Mouse (Mus musculus) stomach, embryonic 14.5 days (tissue): Measurements from ENCODE around the gene a. TPM values are rescaled to one million over a fixed set of nuclear protein-coding genes. Genes with fewer than 3 reads are reported as not detected.

Experiments
- ATAC-seq: fragments of 200-750 bp; cut with Nextera tagmentation; 2 replicates; pipeline ENCODE4 v1.8.0; 2017; ENCODE audit warnings: low read depth, moderate TSS enrichment; ENCODE audit not compliant: insufficient number of reproducible peaks, insufficient read depth, low FRiP score
- H3K27ac ChIP-seq: fragments of 300-500 bp; sonication (generic); 2 replicates; pipeline ENCODE4 v1.5.1; 2014; ENCODE audit warnings: mild to moderate bottlenecking, low read length, moderate library complexity, mixed read lengths
- H3K27me3 ChIP-seq: fragments of 300-500 bp; sonication (generic); 2 replicates; pipeline ENCODE4 v1.6.1; 2014; ENCODE audit warnings: low read length, control low read depth, mixed read lengths; ENCODE audit not compliant: control insufficient read depth, insufficient read depth
- H3K36me3 ChIP-seq: fragments of 300-500 bp; sonication (generic); 2 replicates; pipeline ENCODE4 v1.6.1; 2014; ENCODE audit warnings: mild to moderate bottlenecking, control low read depth, low read length, moderate library complexity, mixed read lengths; ENCODE audit not compliant: control insufficient read depth, insufficient read depth
- H3K4me1 ChIP-seq: fragments of 300-500 bp; sonication (generic); 2 replicates; pipeline ENCODE4 v1.6.1; 2014; ENCODE audit warnings: low read length, control low read depth, mixed read lengths; ENCODE audit not compliant: control insufficient read depth, insufficient read depth
- H3K4me2 ChIP-seq: fragments of 300-500 bp; sonication (generic); replicated peaks from 2 replicates; pipeline ENCODE4 v1.6.1; 2014; ENCODE audit warnings: low read depth, low read length, control low read depth
- H3K4me3 ChIP-seq: fragments of 300-500 bp; sonication (generic); 2 replicates; pipeline ENCODE4 v1.5.1; 2014; ENCODE audit warnings: low read depth, low read length, control low read depth
- H3K9ac ChIP-seq: fragments of 300-500 bp; sonication (generic); replicated peaks from 2 replicates; pipeline ENCODE4 v1.6.1; 2014; ENCODE audit warnings: low read depth, mild to moderate bottlenecking, control low read depth, low read length, moderate library complexity, mixed read lengths
- H3K9me3 ChIP-seq: fragments of 300-500 bp; sonication (generic); 2 replicates; pipeline ENCODE4 v1.6.1; 2016; ENCODE audit warnings: low read depth, low read length, control low read depth; ENCODE audit not compliant: control insufficient read depth
- WGBS: fragments of 180-500 bp; shearing (Covaris S2); extraction: QIAGEN DNeasy Blood & Tissue Kit; methylation state at CpG from one replicate; pipeline ENCODE4 v1.1.7; 2014; 5-methylcytosine and 5-hydroxymethylcytosine counted together
- polyA plus RNA-seq: library from polyadenylated mRNA; unstranded; fragments of >200 nt; fragmentation: Nextera tagmentation; extraction: Ambion mirVana; gene quantifications from 2 replicates; pipeline ENCODE4 v1.2.1, GENCODE M21; 2014

a gene
- polyA plus RNA-seq, 1 experiment from 2014 or later = not detected

GRCm38 (mm10) chr2:154771604-154772003 is 19.6 kb upstream of the a start:
- Histone ChIP-seq H3K4me3 (no peak overlapping the region), H3K36me3 (no peaks in the 10 kb centered on the region), H3K27ac (no peak overlapping the region), H3K9me3 (peaks cover 3% of the 10 kb centered on the region; the same call in 1 of the 2 replicates), H3K27me3 (no peaks in the 10 kb centered on the region), H3K9ac (no peak overlapping the region), H3K4me1 (no peaks in the 10 kb centered on the region), H3K4me2 (no peak overlapping the region)
- 64% methylated on average over 8 of the region's 8 CpGs for WGBS
- ATAC-seq = no peak

GRCm38 (mm10) chr2:154774032-154774431 is 17.2 kb upstream of the a start:
- H3K4me3 ChIP-seq = no peak overlapping the region
- no peak overlapping the region for H3K4me2 ChIP-seq
- no peaks in the 10 kb centered on the region for H3K27me3 ChIP-seq
- ATAC-seq = no peak
- no peak overlapping the region for H3K27ac ChIP-seq
- no peaks in the 10 kb centered on the region for H3K36me3 ChIP-seq
- H3K9ac ChIP-seq = no peak overlapping the region
- H3K4me1 ChIP-seq = no peaks in the 10 kb centered on the region
- peaks cover 3% of the 10 kb centered on the region; the same call in 1 of the 2 replicates for H3K9me3 ChIP-seq
- 70% methylated on average over 1 of the region's 1 CpGs for WGBS

GRCm38 (mm10) chr2:154776496-154776895 is 14.7 kb upstream of the a start:
- H3K4me2 ChIP-seq = no peak overlapping the region
- no peak for ATAC-seq
- H3K36me3 ChIP-seq = no peaks in the 10 kb centered on the region
- peaks cover 3% of the 10 kb centered on the region; the same call in 1 of the 2 replicates for H3K9me3 ChIP-seq
- no peaks in the 10 kb centered on the region for H3K27me3 ChIP-seq
- H3K4me1 ChIP-seq = peaks cover 3% of the 10 kb centered on the region; the same call in 1 of the 2 replicates
- WGBS = 76% methylated on average over 7 of the region's 7 CpGs
- H3K4me3 ChIP-seq = no peak overlapping the region
- H3K9ac ChIP-seq = no peak overlapping the region
- no peak overlapping the region for H3K27ac ChIP-seq

- H3K36me3 ChIP-seq = no peaks in the 10 kb centered on the region
- no peak overlapping the region for H3K27ac ChIP-seq
- ATAC-seq = no peak
- H3K4me2 ChIP-seq = no peak overlapping the region
- H3K9ac ChIP-seq = no peak overlapping the region
- H3K9me3 ChIP-seq = no peaks in the 10 kb centered on the region
- H3K27me3 ChIP-seq = no peaks in the 10 kb centered on the region
- no peak overlapping the region for H3K4me3 ChIP-seq
- H3K4me1 ChIP-seq = peaks cover 3% of the 10 kb centered on the region; the same call in 1 of the 2 replicates
- 35% methylated on average over 3 of the region's 3 CpGs for WGBS
Observed at GRCm38 (mm10) chr2:154779648-154780047, 11.6 kb upstream of the a start.

- peaks cover 3% of the 10 kb centered on the region; the same call in 1 of the 2 replicates for H3K4me1 ChIP-seq
- H3K4me2 ChIP-seq = no peak overlapping the region
- H3K27ac ChIP-seq = no peak overlapping the region
- no peaks in the 10 kb centered on the region for H3K9me3 ChIP-seq
- H3K4me3 ChIP-seq = no peak overlapping the region
- WGBS = 71% methylated on average over 4 of the region's 4 CpGs
- no peak overlapping the region for H3K9ac ChIP-seq
- H3K36me3 ChIP-seq = no peaks in the 10 kb centered on the region
- H3K27me3 ChIP-seq = no peaks in the 10 kb centered on the region
- ATAC-seq = no peak
Observed at GRCm38 (mm10) chr2:154782361-154782760, 8.8 kb upstream of the a start.

- ATAC-seq = no peak
- no peak overlapping the region for H3K4me2 ChIP-seq
Observed at GRCm38 (mm10) chr2:154782856-154783650, 8.1 kb upstream of the a start.

GRCm38 (mm10) chr2:154785284-154785683 is 5.9 kb upstream of the a start:
- Histone ChIP-seq H3K4me1 (peaks cover 5% of the 10 kb centered on the region; the same call in 1 of the 2 replicates), H3K4me3 (no peak overlapping the region), H3K9me3 (no peaks in the 10 kb centered on the region), H3K4me2 (no peak overlapping the region), H3K27ac (no peak overlapping the region), H3K9ac (no peak overlapping the region), H3K36me3 (no peaks in the 10 kb centered on the region), H3K27me3 (no peaks in the 10 kb centered on the region)
- no peak for ATAC-seq
- 50% methylated on average over 3 of the region's 3 CpGs for WGBS

More at GRCm38 (mm10) chr2:154782856-154783650, 8.1 kb upstream of the a start:
- H3K27ac ChIP-seq = no peak overlapping the region
- no peak overlapping the region for H3K4me3 ChIP-seq
- WGBS = 59% methylated on average over 17 of the region's 17 CpGs
- no peaks in the 10 kb centered on the region for H3K9me3 ChIP-seq
- no peaks in the 10 kb centered on the region for H3K27me3 ChIP-seq
- H3K4me1 ChIP-seq = peaks cover 3% of the 10 kb centered on the region; the same call in 1 of the 2 replicates
- no peak overlapping the region for H3K9ac ChIP-seq
- no peaks in the 10 kb centered on the region for H3K36me3 ChIP-seq

- Histone ChIP-seq H3K36me3 (no peaks in the 10 kb centered on the region), H3K4me3 (no peak overlapping the region), H3K9me3 (no peaks in the 10 kb centered on the region), H3K4me1 (0 out of 2 replicates have a peak, but pooled peaks cover 5% of the 10 kb centered on the region), H3K9ac (no peak overlapping the region), H3K4me2 (no peak overlapping the region), H3K27ac (no peak overlapping the region), H3K27me3 (no peaks in the 10 kb centered on the region)
- no peak for ATAC-seq
- 47% methylated on average over 3 of the region's 3 CpGs for WGBS
Observed at GRCm38 (mm10) chr2:154786187-154786586, 5.0 kb upstream of the a start.
